Mouse (Mus musculus): ENCODE results near the gene Tbca.

The Tbca gene

GRCm38 (mm10) chr13:94843236-94843635 lies 54.5 kb downstream of the Tbca start:
- DNase-seq (ENCODE audit: inconsistent age in 2 of 2, low spot score in 1 of 2), result no peak

GRCm38 (mm10) chr13:94847870-94848269 lies 59.2 kb downstream of the Tbca start:
- no peak for DNase-seq (ENCODE audit: inconsistent age in 2 of 2, low spot score in 1 of 2)

- DNase-seq (ENCODE audit: inconsistent age in 2 of 2, low spot score in 1 of 2), result no peak
These were observed 60.6 kb downstream of the Tbca start for GRCm38 (mm10) chr13:94849351-94849750.

GRCm38 (mm10) chr13:94858016-94858575 lies 69.4 kb downstream of the Tbca start:
- DNase-seq (ENCODE audit: inconsistent age in 2 of 2, low spot score in 1 of 2), result no peak

GRCm38 (mm10) chr13:94859256-94859655 lies 70.5 kb downstream of the Tbca start:
- no peak for DNase-seq (ENCODE audit: inconsistent age in 2 of 2, low spot score in 1 of 2)

- no peak for DNase-seq (ENCODE audit: inconsistent age in 2 of 2, low spot score in 1 of 2)
These were observed 74.0 kb downstream of the Tbca start for GRCm38 (mm10) chr13:94862491-94863230.

- DNase-seq (ENCODE audit: inconsistent age in 2 of 2, low spot score in 1 of 2), result no peak
These were observed 78.2 kb downstream of the Tbca start for GRCm38 (mm10) chr13:94866906-94867305.

GRCm38 (mm10) chr13:94867772-94868171 lies 79.1 kb downstream of the Tbca start:
- no peak for DNase-seq (ENCODE audit: inconsistent age in 2 of 2, low spot score in 1 of 2)

- peak; percentile 39 to 73 for DNase-seq (ENCODE audit: inconsistent age in 2 of 2, low spot score in 1 of 2)
These were observed 79.8 kb downstream of the Tbca start for GRCm38 (mm10) chr13:94868478-94868950.

GRCm38 (mm10) chr13:94869541-94869940 lies 80.8 kb downstream of the Tbca start:
- peak in 1 of 2 experiments; percentile 24 for DNase-seq (ENCODE audit: inconsistent age in 2 of 2, low spot score in 1 of 2)

GRCm38 (mm10) chr13:94870071-94870460 lies 81.4 kb downstream of the Tbca start:
- peak in 1 of 2 experiments; percentile 18 for DNase-seq (ENCODE audit: inconsistent age in 2 of 2, low spot score in 1 of 2)

GRCm38 (mm10) chr13:94870461-94871186 lies 81.9 kb downstream of the Tbca start:
- DNase-seq (ENCODE audit: inconsistent age in 2 of 2, low spot score in 1 of 2), result peak in 1 of 2 experiments; percentile 27

GRCm38 (mm10) chr13:94871806-94872320 lies 83.2 kb downstream of the Tbca start:
- DNase-seq (ENCODE audit: inconsistent age in 2 of 2, low spot score in 1 of 2), result no peak

- DNase-seq (ENCODE audit: inconsistent age in 2 of 2, low spot score in 1 of 2), result no peak
These were observed 83.7 kb downstream of the Tbca start for GRCm38 (mm10) chr13:94872439-94872838.

GRCm38 (mm10) chr13:94873111-94874038 lies 84.7 kb downstream of the Tbca start:
- peak in 1 of 2 experiments; percentile 20 for DNase-seq (ENCODE audit: inconsistent age in 2 of 2, low spot score in 1 of 2)

GRCm38 (mm10) chr13:94874039-94874425 lies 85.3 kb downstream of the Tbca start:
- DNase-seq (ENCODE audit: inconsistent age in 2 of 2, low spot score in 1 of 2), result no peak

- peak in 1 of 2 experiments; percentile 19 for DNase-seq (ENCODE audit: inconsistent age in 2 of 2, low spot score in 1 of 2)
These were observed 86.1 kb downstream of the Tbca start for GRCm38 (mm10) chr13:94874656-94875395.

- DNase-seq (ENCODE audit: inconsistent age in 2 of 2, low spot score in 1 of 2), result no peak
These were observed 86.7 kb downstream of the Tbca start, which contains the start of gene Otp for GRCm38 (mm10) chr13:94875396-94875880. Otp (plus strand) TSS chr13:94875602.

All from adrenal gland, adult (tissue).